Mouse (Mus musculus) erythroblast, embryonic 14.5 days (primary cell): ENCODE measurements around the gene Smtn.

Experiments
- GATA1 ChIP-seq: IDR thresholded peaks from 2 replicates; pipeline ENCODE4 v1.6.1; 2012; ENCODE audit warnings: low read length, inconsistent platforms, mixed read lengths
- TAL1 ChIP-seq: IDR thresholded peaks from 3 replicates; pipeline ENCODE4 v1.6.1; 2012; ENCODE audit warnings: low read length, inconsistent platforms, mixed read lengths

DNA sequence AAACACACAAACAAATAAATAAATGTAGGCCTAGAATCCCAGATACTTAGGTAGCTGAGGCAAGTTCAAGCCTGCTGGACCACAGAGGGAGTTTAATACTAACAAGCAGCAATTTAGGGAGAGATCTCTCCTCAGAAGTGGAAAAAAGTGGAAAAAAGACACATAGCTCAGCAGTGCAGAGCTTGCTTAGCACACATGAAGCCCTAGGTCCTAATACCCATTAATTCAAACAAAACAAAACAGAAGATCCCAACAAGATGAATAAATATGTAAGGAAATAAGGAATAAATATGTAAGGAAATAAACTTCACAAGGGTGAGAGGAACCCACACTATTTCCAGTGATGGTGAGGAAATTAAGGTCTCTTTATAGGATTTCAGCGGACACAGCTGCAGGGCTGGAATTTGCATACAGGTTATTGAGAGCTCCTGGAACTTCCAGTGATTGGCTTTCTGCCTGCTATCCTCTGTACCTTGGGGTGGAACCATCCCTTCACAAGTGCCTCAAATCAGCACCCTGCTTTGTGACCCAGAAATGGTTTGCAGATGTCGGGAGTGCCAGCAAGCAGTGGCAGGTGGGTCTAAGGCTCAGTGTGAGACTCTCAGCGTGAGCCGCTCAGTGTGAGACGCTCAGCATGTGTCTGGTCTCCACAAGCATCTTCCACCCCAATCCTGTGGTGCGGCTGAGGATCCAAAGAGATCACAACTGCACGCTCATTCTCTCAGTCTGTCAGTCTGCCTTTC, 16.4 kb downstream of the Smtn start:
- TF ChIP-seq GATA1 (no peak), TAL1 (no peak)
